Mouse (Mus musculus): ENCODE measurements around the gene Crim1. TPM values are rescaled to one million over a fixed set of nuclear protein-coding genes. Genes with fewer than 3 reads are reported as not detected.

Gene Crim1
- total RNA-seq, 2 experiments from 2014 or later = 19.3 to 20.1 TPM

Small RNA genes lying within 50 kb of the gene (microRNA-seq; reads per million reads assigned to microRNA genes)
- 0 reads per million in 2 experiments for gene Gm25069

Other genes with a start within 250 kb of the Crim1 start
- gene Fez2, start 217.9 kb downstream of the Crim1 start, total RNA-seq (2021) = 10 to 100 TPM; 47.3 to 48.8 TPM